Mouse (Mus musculus) 3134 (cell line): ENCODE measurements around the gene Sel1l3.

ENCODE experiments used
- DNase-seq: peaks from one replicate; pipeline ENCODE4 v3.0.0-alpha.2; 2011; ENCODE audit warnings: low spot score; ENCODE audit not compliant: insufficient read length; ENCODE audit errors: extremely low read depth

The Sel1l3 gene

GRCm38 (mm10) chr5:53214362-53214761 lies 635 bp upstream of the Sel1l3 start:
- DNase-seq = no peak

GRCm38 (mm10) chr5:53212782-53213710 lies 681 bp downstream of the Sel1l3 start:
- no peak for DNase-seq

DNA sequence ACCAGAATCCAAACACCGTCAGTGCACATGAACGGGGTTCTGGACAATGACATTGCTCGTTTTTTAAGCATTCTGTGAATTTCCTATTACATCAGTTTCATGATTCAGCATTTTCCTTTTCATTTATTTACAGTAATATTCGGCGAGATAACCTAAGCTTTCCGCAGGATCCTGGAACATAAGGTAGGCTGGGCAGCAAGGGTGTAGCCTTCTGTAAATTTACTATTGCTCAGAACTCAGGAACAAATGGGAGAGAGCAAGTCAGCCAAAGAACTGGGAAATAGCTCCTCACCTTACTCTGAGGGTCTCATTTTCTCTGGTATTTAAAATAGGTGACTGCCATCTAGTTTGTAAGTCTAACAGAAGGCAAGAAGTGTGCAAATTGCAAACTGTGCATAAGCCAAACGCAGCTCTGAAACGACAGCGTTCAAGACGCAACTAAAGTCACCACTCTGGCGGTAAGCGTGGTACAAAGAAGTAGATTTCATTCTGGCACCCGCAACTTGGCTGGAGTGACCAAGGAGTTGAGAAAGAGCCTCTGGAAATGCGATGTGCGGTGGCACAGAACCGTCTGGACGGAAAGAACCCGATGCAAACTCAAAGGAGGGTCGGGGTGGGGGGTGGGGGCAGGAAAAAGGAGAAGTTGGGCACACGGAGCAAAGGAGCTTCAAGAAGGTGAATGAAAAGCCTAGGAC lies 1.5 kb downstream of the Sel1l3 start:
- no peak for DNase-seq

DNA sequence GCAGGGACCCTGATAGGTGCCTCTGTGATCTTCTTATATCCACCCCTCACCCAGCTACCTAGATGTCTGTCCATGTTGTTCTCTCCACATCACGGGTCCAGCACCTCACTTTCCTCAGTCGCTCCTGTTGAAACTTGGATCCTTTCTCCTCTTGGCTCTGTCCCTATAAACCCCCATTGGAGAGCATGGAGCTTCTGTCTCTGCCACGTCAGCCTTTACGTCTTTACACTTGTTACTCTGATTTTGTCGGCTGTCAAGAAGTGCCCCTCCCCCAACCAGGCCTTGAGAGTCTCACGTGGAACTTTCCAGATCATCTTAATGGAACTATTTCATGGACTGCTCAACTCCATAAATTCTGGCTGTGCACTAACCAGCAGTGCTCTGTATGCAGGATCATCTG lies 2.5 kb downstream of the Sel1l3 start:
- no peak for DNase-seq

DNA sequence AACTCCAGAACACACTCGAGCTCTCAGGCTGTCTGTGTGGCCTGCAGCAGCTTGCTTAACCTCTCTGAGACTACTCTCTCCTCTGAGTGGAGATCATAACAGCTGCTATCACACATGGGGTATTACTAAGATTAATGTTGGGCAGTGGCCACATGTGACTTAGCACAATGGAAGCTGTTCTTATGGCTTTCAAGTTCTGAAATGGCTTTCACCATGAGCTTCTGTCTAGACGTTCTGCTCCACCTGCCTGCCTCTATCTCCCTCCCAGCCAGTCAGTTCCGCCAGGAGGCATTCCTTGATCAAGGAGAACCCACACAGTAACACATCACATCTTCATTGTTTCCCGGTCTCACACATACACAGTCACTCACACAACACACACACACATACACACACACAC lies 3.2 kb downstream of the Sel1l3 start:
- DNase-seq = no peak

DNA sequence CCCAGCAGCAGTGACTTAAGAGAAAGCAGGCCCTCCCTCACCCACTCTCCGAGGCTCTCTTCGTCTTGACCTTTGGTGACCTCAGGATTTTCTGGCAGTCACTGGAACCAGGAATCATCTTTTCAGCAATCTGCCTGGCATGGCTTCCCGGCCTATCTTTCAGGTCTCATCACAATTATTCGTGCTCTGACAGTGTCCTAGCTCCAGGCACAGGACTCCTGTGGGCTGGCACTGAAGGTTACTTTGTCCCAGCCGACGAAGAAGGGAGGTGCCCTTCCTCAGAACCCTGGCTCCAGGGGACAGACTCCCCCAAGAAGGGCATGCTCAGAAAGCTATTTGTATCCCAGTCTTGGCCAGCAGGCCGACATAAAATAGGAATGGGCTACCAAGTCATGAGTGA lies 4.0 kb downstream of the Sel1l3 start:
- no peak for DNase-seq

GRCm38 (mm10) chr5:53208731-53209130 lies 5.0 kb downstream of the Sel1l3 start:
- DNase-seq = no peak

DNA sequence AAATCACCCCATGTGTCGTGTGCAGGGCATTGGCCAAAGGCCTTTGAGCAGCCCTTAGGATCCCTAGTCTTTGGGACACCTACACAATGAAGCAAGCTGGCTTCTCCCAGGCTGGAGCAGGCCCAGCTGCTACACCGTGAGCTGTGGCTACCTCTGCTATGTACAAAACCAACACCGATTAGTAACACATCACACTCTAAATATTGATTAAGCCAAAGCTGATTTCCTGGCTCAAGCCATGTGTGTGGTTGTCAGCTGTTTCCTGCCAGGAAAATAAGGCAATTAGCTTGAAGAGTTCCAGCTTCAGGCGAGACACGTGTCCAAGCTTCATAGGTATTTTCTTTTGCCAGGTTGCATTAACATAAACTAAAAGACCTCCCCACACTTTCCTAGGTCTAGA lies 7.2 kb downstream of the Sel1l3 start:
- DNase-seq = no peak

GRCm38 (mm10) chr5:53202748-53203147 lies 11.0 kb downstream of the Sel1l3 start:
- DNase-seq = no peak

DNA sequence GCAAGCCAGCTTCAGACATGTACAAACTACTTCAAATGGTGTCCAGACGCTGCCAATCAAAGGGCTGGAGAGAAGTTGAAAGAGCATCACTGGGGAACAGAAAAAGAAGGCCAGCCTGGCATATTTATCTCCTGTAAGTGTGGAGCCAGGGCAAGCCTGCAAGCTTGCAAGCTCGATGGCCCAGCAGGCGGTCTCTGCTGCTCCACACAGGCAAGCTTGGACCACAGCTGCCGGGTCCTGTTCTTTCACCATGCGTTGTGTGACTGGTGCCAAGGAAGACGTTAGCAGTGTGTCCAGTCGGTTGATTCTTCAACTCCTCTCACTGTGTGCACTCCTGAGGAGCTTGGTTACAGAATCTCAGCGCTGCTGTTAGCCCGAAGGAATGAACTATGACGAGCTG lies 12.9 kb downstream of the Sel1l3 start:
- no peak for DNase-seq

DNA sequence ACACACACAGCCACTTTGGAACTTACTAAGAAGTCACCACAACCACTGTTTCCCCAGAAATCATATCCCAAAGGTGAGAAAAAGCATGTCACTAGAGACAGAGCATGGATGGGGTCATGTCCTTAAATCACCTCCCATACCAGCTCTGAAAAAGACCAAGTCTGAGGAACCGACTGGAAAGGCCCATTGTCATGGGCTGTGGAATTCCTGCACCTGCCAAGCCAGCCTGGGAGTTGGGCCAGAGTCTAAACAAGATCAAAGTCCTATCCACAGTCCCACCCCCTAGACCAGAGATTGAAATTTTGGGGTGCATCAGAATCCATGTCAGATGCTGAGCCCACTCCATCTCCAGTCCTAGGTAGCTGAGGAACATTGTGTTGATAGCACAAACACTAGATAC lies 15.3 kb downstream of the Sel1l3 start:
- DNase-seq = no peak

DNA sequence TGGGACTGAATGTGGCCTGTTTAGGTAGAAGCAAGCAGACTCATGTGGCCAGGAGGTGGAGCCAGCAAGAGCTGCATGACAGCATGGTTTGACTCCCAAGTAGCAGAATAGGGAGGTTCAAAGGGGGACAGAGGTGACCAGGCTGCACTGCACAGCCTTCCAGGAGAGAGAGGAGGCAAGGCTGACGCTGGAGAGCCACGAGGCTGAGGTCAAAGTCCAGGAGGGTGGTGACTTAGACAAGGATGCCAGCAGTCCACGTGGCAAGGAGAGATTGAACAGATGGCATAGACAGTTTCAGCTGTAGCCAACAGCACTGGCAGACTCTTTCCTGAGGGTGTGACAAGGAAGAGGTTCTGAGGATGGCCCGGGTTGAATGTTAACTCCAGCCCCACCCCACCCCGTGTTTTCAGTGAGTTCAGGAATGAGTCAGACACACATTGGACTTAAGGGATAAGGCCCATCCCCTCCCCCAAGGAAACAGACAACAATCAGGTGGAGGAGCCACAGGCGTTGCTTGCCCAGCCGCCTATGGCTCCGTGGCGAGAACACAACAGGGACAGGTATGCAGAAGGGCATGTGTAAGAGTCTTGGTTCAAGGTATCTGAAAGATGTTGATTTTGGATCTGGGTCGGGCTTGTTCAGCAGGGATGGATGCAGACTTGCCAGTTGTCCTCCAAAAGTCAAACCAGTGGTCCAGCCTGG lies 17.2 kb downstream of the Sel1l3 start:
- no peak for DNase-seq

- no peak for DNase-seq
Observed at GRCm38 (mm10) chr5:53194841-53195240, 18.9 kb downstream of the Sel1l3 start.

DNA sequence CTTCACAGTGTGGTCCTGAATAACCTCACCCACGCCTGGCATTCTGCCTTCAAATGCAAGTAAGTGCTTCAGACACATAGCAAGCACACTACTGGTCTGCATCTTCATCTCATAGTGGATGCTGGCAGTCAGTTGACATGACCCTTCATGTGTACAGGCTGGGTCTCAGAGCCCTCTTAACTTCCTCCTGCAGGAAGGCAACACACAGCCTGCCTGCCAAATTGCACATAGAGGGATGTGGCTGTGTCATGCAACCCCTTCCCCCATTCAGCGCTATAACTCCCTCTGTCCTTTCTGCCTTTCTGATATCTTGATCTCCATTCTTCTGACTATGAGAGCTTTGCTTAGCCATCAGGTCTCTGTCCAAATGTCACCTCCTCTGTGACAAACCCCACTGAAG lies 19.3 kb downstream of the Sel1l3 start:
- DNase-seq = no peak

- no peak for DNase-seq
Observed at GRCm38 (mm10) chr5:53193092-53194030, 20.4 kb downstream of the Sel1l3 start.

DNA sequence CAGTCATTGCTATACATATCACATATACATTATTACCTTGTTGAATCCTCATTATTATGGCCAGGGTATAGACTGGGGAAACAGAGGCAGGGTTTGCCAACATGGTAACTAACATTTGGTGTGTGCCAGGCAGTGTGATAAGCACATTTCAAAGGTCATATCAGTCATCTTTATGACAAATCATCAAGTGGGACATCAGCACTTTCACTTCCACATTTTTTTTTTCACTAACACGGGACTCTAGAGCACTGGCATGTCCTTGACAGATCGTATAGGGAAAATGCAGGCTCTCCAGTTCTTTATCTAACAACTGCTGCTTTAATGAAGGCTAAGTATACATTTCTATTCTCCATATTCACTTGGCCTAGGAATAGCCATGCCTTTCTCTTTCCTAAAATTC lies 25.1 kb downstream of the Sel1l3 start:
- no peak for DNase-seq

GRCm38 (mm10) chr5:53187245-53187644 lies 26.5 kb downstream of the Sel1l3 start:
- no peak for DNase-seq

DNA sequence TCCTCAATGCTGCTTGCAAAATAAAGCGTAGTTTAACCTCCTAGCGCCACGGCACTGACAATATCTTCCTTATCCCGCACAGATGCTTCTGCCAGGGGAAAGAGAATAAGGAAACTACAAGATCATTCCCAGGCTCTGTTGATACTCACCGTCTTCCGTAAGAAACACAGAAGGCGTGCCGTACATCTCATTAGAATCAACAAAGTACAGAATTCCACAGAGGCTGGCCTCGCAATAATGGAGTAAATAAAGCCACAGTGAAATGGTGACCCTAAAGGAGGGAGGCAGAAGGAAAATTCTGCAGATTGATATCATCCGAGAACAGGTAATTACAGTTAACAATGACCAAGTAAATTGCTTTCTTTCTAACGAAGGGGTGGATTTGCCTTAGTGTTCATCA lies 27.9 kb downstream of the Sel1l3 start:
- no peak for DNase-seq

- no peak for DNase-seq
Observed at GRCm38 (mm10) chr5:53179965-53180364, 33.8 kb downstream of the Sel1l3 start.

DNA sequence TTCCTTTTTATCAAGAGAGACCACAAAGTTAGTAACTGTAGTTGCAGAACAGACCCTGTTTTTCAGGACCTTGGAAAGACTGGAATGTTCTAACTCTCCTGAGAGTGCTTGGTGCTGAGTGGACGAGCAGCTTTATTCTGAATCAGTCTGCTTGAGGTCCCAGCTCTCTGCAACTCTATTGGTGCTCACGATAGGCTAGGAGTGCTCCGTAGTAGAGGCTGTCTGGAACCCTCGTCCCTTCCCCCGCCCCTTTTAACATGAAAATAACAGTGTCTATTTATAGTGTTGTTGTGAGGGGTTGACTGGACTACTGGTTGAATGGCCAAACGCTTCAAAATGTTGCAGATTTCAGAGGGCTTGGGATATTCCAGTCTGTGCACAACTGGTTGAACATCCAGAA lies 37.0 kb downstream of the Sel1l3 start:
- DNase-seq = no peak
